Mouse (Mus musculus): ENCODE results near the gene Rdh9. TPM values are rescaled to one million over a fixed set of nuclear protein-coding genes. Genes with fewer than 3 reads are reported as not detected.
"Not testable (repeated sequence)": the region's sequence is repeated elsewhere in the genome, so short reads cannot be mapped to it uniquely, and the experiment has no call there.

Gene Rdh9
- total RNA-seq, 2 experiments from 2014 or later: 0.33 to 0.50 TPM

- peak in 1 of 2 experiments; percentile 7 for DNase-seq (ENCODE audit: low spot score in 2 of 2)
Observed at GRCm38 (mm10) chr10:127755770-127756468, 20.3 kb upstream of the Rdh9 start.

- no peak for DNase-seq (ENCODE audit: low spot score in 2 of 2)
Observed at GRCm38 (mm10) chr10:127759181-127760110, 16.7 kb upstream of the Rdh9 start, which contains the start of the genes Rdh1 and Rdh16f1. Gene Rdh1 (plus strand): TSS chr10:127759721. Gene Rdh16f1 (plus strand): TSS chr10:127759787.

GRCm38 (mm10) chr10:127762926-127763325, 13.3 kb upstream of the Rdh9 start:
- not testable (repeated sequence) for DNase-seq (ENCODE audit: low spot score in 2 of 2)

- DNase-seq (ENCODE audit: low spot score in 2 of 2): no peak
Observed at GRCm38 (mm10) chr10:127763914-127764680, 12.1 kb upstream of the Rdh9 start.

DNA sequence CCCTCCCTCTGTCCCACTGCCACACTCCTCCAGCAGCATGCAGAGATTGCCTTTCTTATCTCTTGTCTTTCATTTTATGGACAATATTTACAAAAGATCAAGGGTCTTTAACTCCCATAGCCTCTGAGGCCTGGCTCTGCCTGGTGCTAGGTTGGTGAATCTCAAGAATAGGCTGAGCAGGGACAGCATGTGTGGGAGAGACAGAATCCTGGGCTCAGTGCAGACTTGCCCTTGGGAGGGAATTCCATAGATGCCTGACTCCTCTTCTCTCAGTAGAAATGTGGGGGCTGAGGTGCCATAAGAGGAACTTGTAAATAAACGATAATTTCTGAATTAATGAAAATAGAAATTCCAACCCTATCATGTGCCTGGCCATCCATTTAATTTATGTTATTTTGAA, 9.6 kb upstream of the Rdh9 start:
- no peak for DNase-seq (ENCODE audit: low spot score in 2 of 2)

GRCm38 (mm10) chr10:127782321-127782720, 6.1 kb downstream of the Rdh9 start:
- DNase-seq (ENCODE audit: low spot score in 2 of 2): not testable (repeated sequence)

DNA sequence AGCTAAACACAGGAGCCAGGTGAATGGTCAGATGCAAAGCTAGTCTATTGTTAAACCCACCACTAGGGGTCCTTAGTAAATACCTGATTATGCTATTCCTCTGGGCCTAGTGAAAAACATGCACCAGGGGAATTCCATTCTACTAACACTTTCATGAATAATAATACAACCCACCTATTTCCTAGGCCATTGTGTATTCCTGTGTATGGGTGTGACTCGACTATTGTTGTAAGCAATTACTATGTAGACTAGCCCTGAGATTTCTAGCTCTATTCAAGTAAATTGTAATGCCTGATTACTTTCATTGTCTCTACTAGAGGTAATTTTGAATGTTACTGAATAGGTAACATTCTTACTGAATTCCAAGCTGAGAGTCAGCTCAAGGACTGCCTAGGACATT, 9.2 kb downstream of the Rdh9 start:
- DNase-seq (ENCODE audit: low spot score in 2 of 2): not testable (repeated sequence)

DNA sequence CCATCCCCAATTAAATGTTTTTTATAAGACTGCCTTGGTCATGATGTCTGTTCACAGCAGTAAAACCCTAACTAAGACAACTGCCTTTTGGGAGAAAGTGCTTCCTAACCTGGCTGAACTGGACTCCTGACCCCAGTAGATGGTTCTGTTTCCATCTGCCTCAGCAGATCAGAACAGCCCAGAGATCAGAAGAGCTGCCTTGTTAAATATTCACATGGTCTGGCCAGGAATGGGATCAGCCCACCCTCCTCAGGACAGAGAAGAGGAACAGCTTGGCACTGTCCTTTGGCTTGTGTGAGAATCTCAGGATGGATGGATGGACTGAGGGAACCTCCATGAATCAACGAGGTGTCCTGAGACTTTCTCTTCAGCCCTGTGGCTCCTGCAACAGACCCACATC, 23.1 kb downstream of the Rdh9 start:
- DNase-seq (ENCODE audit: low spot score in 2 of 2): no peak

DNA sequence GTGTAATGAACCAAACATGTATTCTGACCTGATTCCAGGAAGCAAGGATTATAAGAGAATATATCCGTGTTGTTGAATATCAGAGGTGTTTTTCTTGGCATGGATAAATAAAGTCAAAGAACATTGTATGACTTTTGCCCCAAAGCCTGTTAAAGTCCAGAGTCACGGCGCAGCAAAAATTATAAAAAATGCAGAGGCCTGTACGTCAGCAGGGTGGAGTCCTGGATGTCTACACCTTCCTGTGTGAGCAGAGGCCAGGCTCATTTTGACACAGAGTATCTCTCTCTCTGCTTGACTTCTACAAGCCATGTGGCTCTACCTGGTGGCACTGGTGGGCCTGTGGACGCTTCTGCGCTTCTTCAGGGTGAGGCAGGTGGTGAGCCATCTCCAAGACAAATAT, 24.7 kb downstream of the Rdh9 start, which contains the start of gene Rdh16:
Gene Rdh16, plus strand, starts transcription at position 262 of the 400 bp plus-strand sequence.
- DNase-seq (ENCODE audit: low spot score in 2 of 2): no peak

DNA sequence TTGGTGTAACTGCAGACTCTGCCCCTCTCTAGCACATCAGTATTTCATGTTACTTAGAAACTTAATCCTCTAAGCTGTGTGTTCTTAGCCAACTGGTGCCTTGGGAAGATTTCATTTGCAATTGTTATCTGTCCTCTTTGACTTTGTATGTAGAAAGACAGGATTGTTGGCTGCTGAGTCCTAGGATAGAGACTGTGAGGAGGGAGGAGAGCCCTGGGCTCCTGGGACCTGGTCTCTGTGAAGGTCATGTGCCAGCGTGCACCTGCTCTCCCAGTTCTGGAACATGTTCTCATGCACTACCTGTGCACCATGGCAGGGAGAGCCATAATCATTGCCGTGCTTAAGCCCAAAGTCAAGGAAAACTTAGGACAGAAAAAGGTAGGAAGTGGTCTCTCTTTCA, 25.4 kb downstream of the Rdh9 start:
- no peak for DNase-seq (ENCODE audit: low spot score in 2 of 2)

DNA sequence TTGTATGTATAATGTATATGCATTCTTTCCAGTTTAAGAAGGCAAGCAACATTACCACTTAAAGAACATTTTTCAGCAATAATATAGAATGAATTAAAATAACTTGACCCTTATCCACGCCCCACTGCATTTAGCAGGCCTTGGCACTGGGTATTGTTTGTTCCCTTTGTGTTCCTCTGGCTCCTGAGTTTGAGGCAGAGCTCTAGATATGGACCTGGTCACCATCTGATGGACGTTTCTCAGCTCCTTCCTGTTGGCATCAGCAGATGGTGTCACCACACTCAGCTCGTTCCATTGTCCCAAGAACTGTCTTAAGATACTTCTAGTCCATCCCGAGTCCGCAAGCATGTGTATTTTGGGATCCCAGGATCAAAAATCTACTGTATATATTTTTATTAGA, 26.1 kb downstream of the Rdh9 start:
- no peak for DNase-seq (ENCODE audit: low spot score in 2 of 2)

GRCm38 (mm10) chr10:127804416-127804815, 28.2 kb downstream of the Rdh9 start:
- DNase-seq (ENCODE audit: low spot score in 2 of 2): no peak

GRCm38 (mm10) chr10:127815888-127816287, 39.7 kb downstream of the Rdh9 start:
- DNase-seq (ENCODE audit: low spot score in 2 of 2): no peak

- not testable (repeated sequence) for DNase-seq (ENCODE audit: low spot score in 2 of 2)
Observed at GRCm38 (mm10) chr10:127817268-127817910, 41.2 kb downstream of the Rdh9 start.

DNA sequence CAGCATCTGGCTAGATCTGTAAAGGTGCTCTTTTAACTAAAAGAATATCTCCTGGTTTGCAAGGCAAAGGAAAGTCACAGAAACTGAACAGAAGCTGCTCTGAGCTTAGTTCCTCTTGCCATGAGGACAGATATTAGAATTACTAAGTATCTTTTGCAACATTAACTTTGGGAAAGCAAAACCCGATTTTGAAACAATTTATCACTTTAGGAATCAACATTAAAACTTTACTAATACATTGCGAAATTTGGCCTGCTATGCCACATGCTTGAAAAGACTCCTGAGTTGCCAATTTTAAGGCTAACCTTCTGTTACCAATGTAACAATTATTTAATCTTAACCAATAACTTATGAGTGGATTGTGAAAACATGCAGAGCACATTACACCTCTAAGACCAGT, 45.6 kb downstream of the Rdh9 start:
- DNase-seq (ENCODE audit: low spot score in 2 of 2): not testable (repeated sequence)

DNA sequence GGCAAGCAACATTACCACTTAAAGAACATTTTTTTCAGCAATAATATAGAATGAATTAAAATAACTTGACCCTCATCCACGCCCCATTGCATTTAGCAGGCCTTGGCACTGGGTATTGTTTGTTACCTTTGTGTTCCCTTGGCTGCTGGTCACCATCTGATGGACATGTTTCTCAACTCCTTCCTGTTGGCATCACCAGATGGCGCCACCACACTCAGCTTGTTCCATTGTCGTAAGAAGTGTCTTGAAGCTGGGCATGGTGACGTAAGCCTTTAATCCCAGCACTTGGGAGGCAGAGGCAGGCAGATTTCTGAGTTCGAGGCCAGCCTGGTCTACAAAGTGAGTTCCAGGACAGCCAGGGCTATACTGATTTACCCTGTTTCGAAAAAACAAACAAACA, 49.2 kb downstream of the Rdh9 start:
- no peak for DNase-seq (ENCODE audit: low spot score in 2 of 2)

DNA sequence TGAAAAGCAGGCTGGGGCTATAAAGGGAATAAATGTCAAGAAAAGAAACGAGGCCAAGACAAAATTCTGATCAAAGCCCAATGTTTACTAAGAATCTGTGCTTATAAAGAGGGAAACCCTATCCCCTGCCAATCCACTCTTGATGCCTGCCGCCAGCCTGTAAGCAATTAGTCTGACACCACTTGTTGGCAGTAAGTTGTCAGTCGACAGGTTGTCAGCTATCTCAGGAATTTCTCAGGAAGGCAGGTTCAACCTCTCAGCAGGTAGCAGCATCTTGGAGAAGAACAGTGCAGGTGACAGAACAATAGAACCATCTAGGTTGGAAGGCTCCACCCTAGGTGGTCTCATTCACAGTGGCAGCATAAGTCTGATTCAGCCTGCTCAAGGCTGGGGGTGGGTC, 52.9 kb downstream of the Rdh9 start:
- DNase-seq (ENCODE audit: low spot score in 2 of 2): no peak

GRCm38 (mm10) chr10:127834186-127834585, 58.0 kb downstream of the Rdh9 start:
- not testable (repeated sequence) for DNase-seq (ENCODE audit: low spot score in 2 of 2)

DNA sequence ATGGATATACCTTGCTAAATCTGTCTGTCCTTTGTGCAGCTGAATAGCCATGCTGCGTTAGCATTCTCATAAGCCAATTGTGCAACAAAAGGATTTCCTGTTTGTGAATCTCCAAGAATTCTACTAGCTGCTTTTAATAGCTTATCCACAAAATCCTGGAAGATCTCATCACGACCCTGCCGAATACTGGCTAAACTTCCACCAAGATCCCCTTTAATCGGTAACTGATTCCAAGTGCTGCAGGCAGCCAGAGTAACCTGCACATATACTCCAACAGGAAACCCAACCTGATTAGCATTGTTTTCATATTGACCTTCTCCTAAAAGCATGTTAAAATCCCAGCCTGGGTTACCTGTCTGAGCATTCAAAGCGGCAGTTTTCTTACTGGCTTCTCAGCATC, 59.1 kb downstream of the Rdh9 start:
- DNase-seq (ENCODE audit: low spot score in 2 of 2): no peak

DNA sequence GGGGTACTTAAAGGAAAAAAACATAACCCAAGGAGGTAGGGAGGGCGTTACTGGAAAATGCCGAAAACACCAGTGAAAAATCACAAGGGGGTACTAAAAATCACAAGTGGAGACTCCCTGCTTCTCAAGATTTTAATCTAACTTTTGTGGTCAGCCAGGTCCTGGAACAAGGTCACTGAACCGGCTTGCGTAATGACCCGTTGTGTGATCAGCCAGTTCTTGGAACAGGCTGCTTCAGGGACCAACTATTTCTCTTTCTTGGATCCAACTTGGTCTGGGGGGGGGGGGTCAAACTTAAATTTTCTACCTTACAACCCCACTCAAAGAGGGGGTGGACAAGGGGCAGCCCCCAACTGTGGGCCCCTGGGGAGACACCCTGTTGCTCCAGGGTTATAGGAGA, 61.6 kb downstream of the Rdh9 start:
- not testable (repeated sequence) for DNase-seq (ENCODE audit: low spot score in 2 of 2)

- no peak for DNase-seq (ENCODE audit: low spot score in 2 of 2)
Observed at GRCm38 (mm10) chr10:127838539-127838938, 62.4 kb downstream of the Rdh9 start.

All from layer of hippocampus, postnatal 10 days (tissue).